Mouse (Mus musculus) ES-Bruce4 (cell line): ENCODE results near the gene Arid1b.

Experiments
- CTCF ChIP-seq: IDR thresholded peaks from one replicate; pipeline ENCODE4 v1.8.1; 2011; ENCODE audit warnings: low read depth, low read length
- EP300 ChIP-seq: IDR thresholded peaks from 2 replicates; pipeline ENCODE4 v1.6.1; 2011; ENCODE audit warnings: low read depth, low read length; ENCODE audit not compliant: insufficient read depth
- POLR2A ChIP-seq: IDR thresholded peaks from one replicate; pipeline ENCODE4 v1.8.1; 2011; ENCODE audit warnings: low read length; ENCODE audit not compliant: insufficient read depth

GRCm38 (mm10) chr17:5287210-5287591 is 293.1 kb downstream of the Arid1b start:
- TF ChIP-seq POLR2A = no peak
- no peak for TF ChIP-seq CTCF
- no peak for TF ChIP-seq EP300
